Mouse (Mus musculus) G1E (cell line): ENCODE results near the gene Agap1. TPM values are rescaled to one million over a fixed set of nuclear protein-coding genes. Genes with fewer than 3 reads are reported as not detected.

ENCODE experiments used
- ATAC-seq: 2 replicates; pipeline ENCODE4 v1.8.0; 2016; ENCODE audit warnings: mild to moderate bottlenecking; ENCODE audit not compliant: insufficient number of reproducible peaks, poor library complexity, low FRiP score, severe bottlenecking; ENCODE audit errors: extremely low read depth
- DNase-seq: peaks from one replicate; pipeline ENCODE4 v3.0.0; 2012; ENCODE audit warnings: low spot score
- H3K27me3 ChIP-seq: 2 replicates; pipeline ENCODE4 v1.6.1; 2012; ENCODE audit warnings: mild to moderate bottlenecking, low read length, inconsistent platforms; ENCODE audit not compliant: insufficient read depth
- H3K36me3 ChIP-seq: replicated peaks from 2 replicates; pipeline ENCODE3; 2012; ENCODE audit warnings: mild to moderate bottlenecking, inconsistent platforms
- H3K4me1 ChIP-seq: 2 replicates; pipeline ENCODE4 v1.6.1; 2012; ENCODE audit warnings: low read depth, low read length, inconsistent platforms, mixed read lengths; ENCODE audit not compliant: insufficient read depth
- H3K4me3 ChIP-seq: 2 replicates; pipeline ENCODE4 v1.5.1; 2012; ENCODE audit warnings: low read depth, mild to moderate bottlenecking, inconsistent platforms, low read length, moderate library complexity, mixed read lengths
- H3K9me3 ChIP-seq: replicated peaks from 2 replicates; pipeline ENCODE4 v1.6.1; 2012; ENCODE audit warnings: inconsistent platforms
- CTCF ChIP-seq: IDR thresholded peaks from 2 replicates; pipeline ENCODE4 v1.5.1; 2012; ENCODE audit warnings: low read depth, low read length, inconsistent platforms, mixed read lengths
- GATA1 ChIP-seq: IDR thresholded peaks from 2 replicates; pipeline ENCODE4 v1.6.1; 2012; ENCODE audit warnings: borderline replicate concordance, low read length, inconsistent platforms, mixed read lengths
- GATA2 ChIP-seq: IDR thresholded peaks from 2 replicates; pipeline ENCODE4 v1.6.1; 2012; ENCODE audit warnings: low read depth, low read length, inconsistent platforms, borderline replicate concordance
- POLR2AphosphoS5 ChIP-seq: IDR thresholded peaks from 2 replicates; pipeline ENCODE4 v1.6.1; 2012; ENCODE audit warnings: low read depth, low read length, inconsistent platforms; ENCODE audit not compliant: insufficient replicate concordance
- TAL1 ChIP-seq: conservative IDR thresholded peaks from 2 replicates; pipeline ENCODE4 v1.6.1; 2012; ENCODE audit warnings: low read depth, low read length, inconsistent platforms, mixed read lengths
- polyA plus RNA-seq: library from polyadenylated mRNA; stranded (reverse); fragments of >175 nt; gene quantifications from 2 replicates; pipeline ENCODE4 v1.2.3, GENCODE M21; 2012
- total RNA-seq, 2 experiments: library from RNA; stranded (forward) in 1 of 2; stranded (reverse) in 1 of 2; fragments of 200-1000 nt in 1 of 2; fragments of >200 nt in 1 of 2; fragmentation: Nextera tagmentation in 1 of 2; gene quantifications; 2 replicates each; pipeline ENCODE4 v1.2.3; 2014 to 2017

Agap1 gene
- total and polyA plus RNA-seq, 3 experiments: 0.01 to 0.45 (median 0.16) TPM

DNA sequence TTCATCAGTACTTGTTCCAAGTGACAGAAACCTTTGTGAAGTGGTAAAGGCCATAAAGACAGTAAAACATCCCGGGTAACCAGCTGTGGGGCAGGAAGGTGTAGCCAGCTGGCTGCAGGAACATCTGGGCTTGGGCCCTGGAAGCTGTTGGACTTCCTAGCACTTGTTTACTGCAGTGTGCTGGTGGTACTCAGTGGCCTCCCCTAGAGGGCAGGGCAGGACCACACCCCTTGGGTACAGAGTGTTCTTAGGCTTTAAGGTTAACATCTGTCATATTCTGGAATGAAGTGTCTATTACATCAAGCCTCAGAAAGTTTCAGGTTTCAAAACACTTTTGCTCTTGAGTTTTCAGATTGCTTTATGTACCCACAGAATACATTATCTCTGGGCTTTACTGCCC is 376.5 kb downstream of the Agap1 start:
- no peaks in the 10 kb centered on the region for H3K4me1 ChIP-seq
- H3K27me3 ChIP-seq: no peaks in the 10 kb centered on the region
- peaks cover 85% of the 10 kb centered on the region for H3K9me3 ChIP-seq
- no peak overlapping the region for H3K4me3 ChIP-seq
- no peak for ATAC-seq
- no peak for DNase-seq
- H3K36me3 ChIP-seq: no peaks in the 10 kb centered on the region
- TF ChIP-seq GATA1 (no peak), TAL1 (no peak), CTCF (no peak), GATA2 (no peak), POLR2AphosphoS5 (no peak)

DNA sequence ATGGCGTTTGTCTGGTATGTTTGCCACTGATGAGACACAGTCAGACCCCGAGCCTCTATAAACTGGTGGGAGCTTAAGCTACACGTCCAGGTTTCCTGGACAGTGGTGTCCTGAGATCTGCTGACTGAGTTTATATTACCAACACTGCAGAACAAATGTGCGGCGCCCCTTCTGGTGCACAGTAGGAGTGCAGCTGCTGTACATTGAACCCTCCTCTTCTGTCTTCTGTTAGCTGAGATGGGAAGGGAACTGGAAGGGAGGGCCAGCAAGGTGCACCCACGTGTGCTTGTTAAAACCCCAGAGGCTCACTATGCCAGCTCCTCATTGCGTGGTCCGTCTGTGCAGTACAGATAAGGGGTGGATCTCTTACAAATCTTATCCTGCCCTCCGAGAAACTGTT is 389.5 kb downstream of the Agap1 start:
- no peak for TF ChIP-seq CTCF
- no peak for TF ChIP-seq GATA1
- TF ChIP-seq TAL1: no peak
- no peak for TF ChIP-seq GATA2
- no peak for TF ChIP-seq POLR2AphosphoS5
- ATAC-seq: no peak
- H3K4me3 ChIP-seq: no peak overlapping the region

DNA sequence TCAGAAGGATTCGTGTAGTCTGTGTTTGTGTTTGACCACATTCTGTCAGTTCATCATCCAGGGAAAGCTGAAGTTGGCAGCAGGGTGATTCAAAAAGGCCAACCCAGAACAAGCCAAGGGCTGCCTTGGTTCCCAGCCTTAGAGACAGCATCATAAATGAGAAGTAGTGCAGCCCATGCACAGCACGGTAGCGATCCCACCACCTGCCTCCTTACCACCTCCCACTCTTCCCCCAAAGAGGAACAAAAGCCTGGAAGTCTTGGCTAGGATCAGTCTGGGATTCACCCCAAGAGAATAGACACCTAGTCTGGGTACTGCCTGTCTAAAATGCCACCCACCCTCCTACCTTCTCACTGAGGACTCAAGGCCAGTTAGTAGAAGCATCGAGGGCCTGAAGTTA is 390.9 kb downstream of the Agap1 start:
- ATAC-seq (no peak), DNase-seq (no peak)
- H3K9me3 ChIP-seq: peaks cover 88% of the 10 kb centered on the region
- H3K4me1 ChIP-seq: no peaks in the 10 kb centered on the region
- no peaks in the 10 kb centered on the region; the same call in 1 of the 2 replicates for H3K27me3 ChIP-seq
- no peak overlapping the region for H3K4me3 ChIP-seq
- no peak for TF ChIP-seq CTCF
- TF ChIP-seq TAL1: no peak
- no peak for TF ChIP-seq POLR2AphosphoS5
- TF ChIP-seq GATA1: no peak
- no peak for TF ChIP-seq GATA2
- H3K36me3 ChIP-seq: no peaks in the 10 kb centered on the region

More for the DNA sequence above, 389.5 kb downstream of the Agap1 start:
- Histone ChIP-seq H3K4me1 (no peaks in the 10 kb centered on the region), H3K9me3 (peaks cover 88% of the 10 kb centered on the region), H3K27me3 (no peaks in the 10 kb centered on the region; the same call in 1 of the 2 replicates), H3K36me3 (no peaks in the 10 kb centered on the region)
- DNase-seq: no peak

DNA sequence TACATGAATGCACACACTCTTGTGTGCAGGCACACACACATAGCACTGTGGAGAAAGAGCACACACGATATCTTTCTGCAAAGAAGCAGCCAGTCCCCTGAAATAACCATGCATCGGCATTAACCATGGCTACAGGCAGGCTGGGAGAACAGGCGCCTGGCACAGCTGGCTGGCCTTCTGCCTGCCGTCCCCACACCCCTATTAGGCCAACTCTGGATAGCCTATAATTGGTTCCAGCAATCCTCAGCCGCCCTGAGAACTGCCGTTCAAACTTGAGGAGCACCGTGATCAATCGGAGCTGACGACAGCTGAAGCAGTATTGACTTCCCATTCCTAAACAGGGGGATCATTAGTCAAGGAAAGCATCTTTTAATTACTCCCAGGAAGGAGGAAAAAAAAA is 391.5 kb downstream of the Agap1 start:
- no peak for ATAC-seq
- H3K9me3 ChIP-seq: peaks cover 88% of the 10 kb centered on the region
- no peaks in the 10 kb centered on the region; the same call in 1 of the 2 replicates for H3K27me3 ChIP-seq
- TF ChIP-seq POLR2AphosphoS5 (no peak), CTCF (no peak), TAL1 (no peak), GATA1 (no peak), GATA2 (no peak)
- no peak overlapping the region for H3K4me3 ChIP-seq
- H3K4me1 ChIP-seq: no peaks in the 10 kb centered on the region
- no peaks in the 10 kb centered on the region for H3K36me3 ChIP-seq
- DNase-seq: no peak

DNA sequence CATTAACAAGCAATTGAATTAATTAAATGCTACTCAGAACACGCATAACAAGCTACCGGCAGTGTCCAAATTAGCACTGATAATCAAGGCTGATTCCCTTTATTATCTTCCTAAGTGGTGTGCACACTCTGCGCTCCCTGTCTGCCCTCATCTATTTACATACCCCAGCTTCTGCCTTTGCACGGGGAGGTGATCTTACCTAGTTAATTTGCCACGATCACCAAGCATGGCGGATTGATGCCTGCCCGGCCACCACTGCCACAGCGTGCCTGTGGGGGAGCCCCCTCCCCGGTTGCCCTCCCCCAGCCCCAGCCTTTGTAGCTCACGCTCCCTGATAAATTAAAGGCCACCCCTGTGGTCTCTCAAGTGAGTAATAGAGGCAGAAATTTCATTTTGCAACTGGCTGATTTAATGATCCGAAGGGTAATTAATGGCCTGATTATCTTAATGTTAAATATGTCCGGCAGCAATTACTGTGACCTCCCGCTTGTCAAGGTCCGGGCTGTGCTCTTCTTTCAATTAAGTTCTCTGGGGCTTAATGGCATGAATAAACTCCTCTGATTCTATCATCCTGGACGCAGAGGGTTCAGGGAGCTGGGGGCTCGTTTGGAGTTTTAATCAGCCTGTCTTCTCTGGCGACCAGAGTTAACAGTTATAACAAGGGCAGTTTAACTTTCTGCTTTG is 393.9 kb downstream of the Agap1 start:
- Histone ChIP-seq H3K9me3 (peaks cover 81% of the 10 kb centered on the region), H3K36me3 (no peaks in the 10 kb centered on the region), H3K27me3 (no peaks in the 10 kb centered on the region; the same call in 1 of the 2 replicates), H3K4me1 (no peaks in the 10 kb centered on the region), H3K4me3 (no peak overlapping the region)
- ATAC-seq: no peak
- no peak for TF ChIP-seq CTCF
- no peak for TF ChIP-seq GATA1
- TF ChIP-seq TAL1: no peak
- TF ChIP-seq GATA2: no peak
- no peak for TF ChIP-seq POLR2AphosphoS5
- no peak for DNase-seq

DNA sequence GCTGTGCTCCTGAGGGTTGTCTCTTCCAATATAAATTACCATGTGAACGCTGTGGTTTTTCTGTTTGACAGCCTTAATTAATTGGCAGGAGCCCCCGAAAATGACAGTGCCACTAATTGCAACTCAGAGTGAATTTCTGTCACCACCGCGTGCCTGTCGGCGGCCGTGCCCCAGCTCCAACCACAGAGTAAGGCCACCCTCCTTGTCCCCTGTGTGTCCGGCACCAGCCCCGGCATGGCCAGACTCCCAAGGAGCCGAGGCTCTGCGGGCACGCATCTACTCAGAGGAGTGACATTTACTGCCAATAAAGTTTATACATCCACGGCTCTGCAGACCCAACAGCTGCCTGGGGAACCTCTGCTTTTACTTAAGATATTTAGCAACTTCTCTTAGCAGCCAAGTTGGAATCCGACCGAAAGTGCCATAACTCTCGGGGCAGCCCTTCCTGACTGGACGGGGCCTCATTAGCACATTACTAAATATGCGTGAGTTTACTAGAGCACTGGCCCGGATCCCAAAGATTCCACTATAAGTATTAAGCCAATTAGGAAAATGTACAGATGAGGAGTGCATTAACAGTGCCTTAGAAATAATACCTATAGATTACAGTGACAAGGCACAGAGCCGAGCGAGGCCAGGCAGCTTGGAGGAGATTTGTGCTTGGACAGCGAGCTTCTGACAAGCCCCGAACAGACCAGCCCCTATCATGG is 394.7 kb downstream of the Agap1 start:
- Histone ChIP-seq H3K36me3 (no peaks in the 10 kb centered on the region), H3K4me1 (no peaks in the 10 kb centered on the region), H3K9me3 (peaks cover 83% of the 10 kb centered on the region), H3K27me3 (no peaks in the 10 kb centered on the region; the same call in 1 of the 2 replicates), H3K4me3 (no peak overlapping the region)
- ATAC-seq: no peak
- DNase-seq: no peak
- TF ChIP-seq CTCF: no peak
- TF ChIP-seq TAL1: no peak
- no peak for TF ChIP-seq GATA2
- TF ChIP-seq POLR2AphosphoS5: no peak
- no peak for TF ChIP-seq GATA1
